Mouse (Mus musculus) ovary, adult 18-20 months (tissue): ENCODE results near the gene Cfap126.

Experiments
- DNase-seq: peaks from one replicate; pipeline ENCODE4 v3.0.0; 2022; ENCODE audit warnings: low spot score, mixed read lengths

Gene Cfap126

GRCm38 (mm10) chr1:171094424-171094823 lies 19.3 kb upstream of the Cfap126 start:
- DNase-seq = no peak

GRCm38 (mm10) chr1:171096110-171096964 lies 17.4 kb upstream of the Cfap126 start:
- DNase-seq = no peak

- no peak for DNase-seq
These were observed 16.6 kb upstream of the Cfap126 start for GRCm38 (mm10) chr1:171097136-171097535.

DNA sequence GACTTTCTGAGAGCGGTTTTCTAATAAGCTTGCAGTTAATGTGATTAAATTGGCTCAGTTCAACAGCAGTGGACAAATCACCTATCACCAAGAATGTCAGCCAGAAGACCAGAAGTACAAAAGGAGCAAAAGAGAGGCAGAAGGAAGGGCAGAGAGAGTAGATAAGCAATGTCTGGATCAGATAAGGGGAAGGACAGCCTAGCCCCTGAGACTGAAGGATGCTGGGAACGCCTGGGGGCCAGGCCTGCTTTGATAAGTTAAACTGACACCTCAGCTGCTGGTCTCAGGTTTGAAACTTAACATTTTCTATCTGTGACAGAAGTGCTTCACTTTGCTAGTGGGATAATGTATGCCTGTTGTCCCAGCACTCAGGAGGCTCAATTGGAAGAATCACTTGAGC lies 16.1 kb upstream of the Cfap126 start:
- DNase-seq = no peak

- no peak for DNase-seq
These were observed 12.7 kb upstream of the Cfap126 start for GRCm38 (mm10) chr1:171101033-171101432.

DNA sequence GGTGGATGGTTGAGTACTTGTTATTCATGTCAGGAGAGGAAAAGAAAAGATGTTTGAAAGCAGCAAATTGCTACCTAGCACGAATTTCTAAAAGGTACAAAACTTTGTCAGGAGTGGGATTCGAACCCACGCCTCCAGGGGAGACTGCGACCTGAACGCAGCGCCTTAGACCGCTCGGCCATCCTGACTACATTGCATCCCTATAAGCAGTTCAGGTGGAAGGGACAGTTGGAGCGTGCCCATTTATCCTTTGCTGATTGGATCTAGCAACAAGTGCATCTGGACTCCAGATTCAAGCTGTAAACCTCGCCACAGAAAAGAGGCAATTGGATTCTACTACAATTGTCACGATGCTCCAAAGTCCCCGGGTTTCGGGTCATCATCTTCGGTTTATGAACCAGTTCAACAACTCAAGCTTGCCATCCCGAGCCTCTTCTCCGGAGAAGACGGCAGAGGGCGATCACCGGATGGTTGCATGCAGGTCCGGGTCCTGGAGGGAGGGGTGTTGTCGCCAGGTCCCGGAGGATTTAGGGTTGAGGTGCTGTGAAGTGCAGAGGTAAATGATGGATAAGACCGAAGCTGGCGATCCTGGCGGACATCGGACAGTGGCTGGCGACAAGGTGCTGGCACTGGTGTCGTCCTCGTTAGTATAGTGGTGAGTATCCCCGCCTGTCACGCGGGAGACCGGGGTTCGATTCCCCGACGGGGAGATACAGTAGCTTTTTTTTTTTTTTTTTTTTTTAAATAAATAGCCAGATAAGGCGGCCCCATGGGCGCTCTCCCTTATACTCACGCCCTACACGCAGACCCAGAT lies 11.8 kb upstream of the Cfap126 start:
- DNase-seq = peak; percentile 61

- peak; percentile 73 for DNase-seq
These were observed 11.1 kb upstream of the Cfap126 start for GRCm38 (mm10) chr1:171102547-171103177.

DNA sequence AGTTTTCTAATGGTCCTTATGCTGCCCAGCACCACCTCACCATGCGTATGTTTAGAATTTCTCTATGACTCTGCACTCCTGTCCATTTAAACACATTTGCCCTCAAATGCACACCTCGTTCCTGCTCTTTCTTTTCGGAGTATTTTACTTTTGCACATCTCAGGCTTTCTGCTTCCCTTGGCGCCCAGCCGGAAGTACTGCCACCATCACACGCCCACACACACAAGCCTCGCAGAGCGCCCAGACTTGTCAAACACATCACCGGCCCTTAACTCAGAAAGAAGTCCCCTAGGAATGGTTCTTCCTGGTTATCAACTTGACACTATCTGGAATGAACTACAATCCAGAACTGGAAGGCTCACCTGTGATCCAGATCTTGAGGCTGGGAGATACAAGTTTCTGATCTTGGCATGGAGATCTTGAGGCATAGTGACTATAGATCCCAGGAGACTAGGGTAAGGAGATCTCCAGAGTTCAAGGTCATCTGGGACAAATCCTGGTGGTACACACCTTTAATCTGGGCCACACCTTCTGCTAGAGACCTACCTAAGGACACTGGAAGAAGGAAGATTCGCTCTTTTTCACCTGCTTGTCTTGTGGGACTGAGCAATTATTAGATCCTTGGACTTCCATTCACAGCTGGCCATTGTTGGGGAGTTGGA lies 10.4 kb upstream of the Cfap126 start:
- no peak for DNase-seq

- DNase-seq = peak; percentile 59
These were observed 8.5 kb upstream of the Cfap126 start for GRCm38 (mm10) chr1:171105226-171105625.

- DNase-seq = no peak
These were observed 4.1 kb upstream of the Cfap126 start for GRCm38 (mm10) chr1:171109620-171110019.

GRCm38 (mm10) chr1:171110659-171111019 lies 3.1 kb upstream of the Cfap126 start:
- no peak for DNase-seq

- peak; percentile 87 for DNase-seq
These were observed 2.5 kb upstream of the Cfap126 start for GRCm38 (mm10) chr1:171111020-171111780.

DNA sequence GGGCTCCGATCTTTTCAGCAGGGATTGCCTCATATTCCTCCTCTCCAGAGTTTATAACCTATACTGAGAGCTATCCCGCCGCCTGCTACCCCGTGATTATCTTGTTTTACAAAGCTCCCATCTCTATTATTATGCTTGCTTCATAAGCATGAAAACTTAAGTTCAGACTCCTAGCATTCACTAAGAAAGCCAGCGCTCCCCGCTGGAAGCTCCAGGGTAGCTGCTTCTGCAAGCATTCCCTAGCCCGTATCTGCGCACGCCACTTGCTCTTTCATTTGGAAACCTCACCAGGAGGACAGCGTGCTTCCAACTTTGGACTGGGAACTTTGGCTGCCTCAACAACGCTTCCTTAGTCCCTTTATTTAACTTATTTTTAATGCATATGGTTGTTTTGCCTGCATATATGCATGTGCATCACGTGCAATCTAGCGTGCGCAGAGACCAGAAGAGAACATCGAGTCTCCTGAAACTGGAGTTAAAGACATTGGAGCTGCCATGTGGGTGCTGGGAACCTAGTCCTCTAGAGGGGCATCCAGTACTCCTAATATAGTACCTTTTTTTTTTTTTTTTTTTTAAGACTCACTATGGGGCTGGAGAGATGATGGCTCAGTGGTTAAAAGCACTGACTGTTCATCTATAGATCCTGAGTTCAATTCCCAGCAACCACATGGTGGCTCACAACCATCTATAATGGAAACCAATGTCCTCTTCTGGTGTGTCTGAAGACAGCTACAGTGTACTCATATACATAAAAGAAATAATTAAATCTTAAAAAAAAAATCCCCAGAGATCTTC lies 1.7 kb upstream of the Cfap126 start:
- DNase-seq = peak; percentile 63

- DNase-seq = no peak
These were observed 732 bp upstream of the Cfap126 start for GRCm38 (mm10) chr1:171112986-171113385.

DNA sequence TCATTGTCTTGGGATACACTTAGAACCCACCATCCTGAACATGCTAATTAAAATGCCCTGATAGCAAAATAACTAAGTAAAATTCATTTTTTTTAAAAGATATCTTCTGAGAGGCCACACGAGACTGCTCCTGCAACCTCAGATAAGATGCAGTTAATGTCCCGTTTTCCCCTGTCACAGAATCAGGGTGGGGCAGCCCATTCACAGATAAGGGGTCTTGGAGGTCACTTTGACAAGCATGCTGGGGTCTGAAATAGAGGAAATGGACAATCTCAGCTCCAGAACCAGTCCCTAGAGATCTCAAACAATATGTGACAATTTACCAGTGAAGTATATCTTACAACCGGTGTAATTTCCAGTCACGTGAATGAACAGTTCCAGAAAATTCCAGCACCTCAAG lies 2.6 kb downstream of the Cfap126 start:
- DNase-seq = no peak

- DNase-seq = no peak
These were observed 4.6 kb downstream of the Cfap126 start for GRCm38 (mm10) chr1:171118269-171118684.

DNA sequence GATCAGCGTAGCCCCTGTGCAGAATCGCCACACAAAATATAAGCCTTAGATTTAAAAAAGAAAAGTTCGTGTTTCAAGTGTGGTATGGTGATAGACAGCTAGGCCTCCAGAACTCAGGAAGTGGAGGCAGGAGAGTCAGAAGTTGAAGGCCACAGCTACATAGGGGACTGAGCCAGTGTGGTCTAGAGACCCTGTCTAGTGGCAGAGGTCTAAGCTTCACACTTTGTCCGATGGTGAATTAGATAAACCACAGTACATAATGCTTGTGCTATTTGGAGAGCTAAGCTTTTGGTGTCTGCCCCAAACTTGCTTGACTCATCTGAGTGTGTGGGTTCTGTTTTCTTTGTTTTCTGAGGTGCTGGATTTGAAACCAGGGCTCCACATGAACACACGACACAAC lies 5.3 kb downstream of the Cfap126 start:
- DNase-seq = no peak

- DNase-seq = no peak
These were observed 5.7 kb downstream of the Cfap126 start for GRCm38 (mm10) chr1:171119405-171119804.

GRCm38 (mm10) chr1:171120893-171121292 lies 7.2 kb downstream of the Cfap126 start:
- DNase-seq = no peak

GRCm38 (mm10) chr1:171121839-171122238 lies 8.1 kb downstream of the Cfap126 start:
- DNase-seq = no peak

- DNase-seq = peak; percentile 47
These were observed 9.2 kb downstream of the Cfap126 start for GRCm38 (mm10) chr1:171122932-171123331.
